ENCODE assay signal across 24 mouse cellular contexts in genomic region chr3:37516379-37516778, GRCm38 (mm10).
"Had no signal": no experiment of that assay in that cellular context is flagged by ENCODE, and none has a peak within 500 bp of the region (broad histone marks: within the 10 kb centered on the region; RNA-seq: fewer than 3 reads in every experiment).

No protein-coding gene starts in this region.

- H3K36me3 ChIP-seq: heart, embryonic 10.5 days; heart, embryonic 12.5 days; hindbrain, embryonic 10.5 days; hindbrain, embryonic 12.5 days; intestine, embryonic 15.5 days; limb, embryonic 10.5 days; limb, embryonic 12.5 days had no signal

- ATAC-seq: forebrain, postnatal 0 days; hindbrain, embryonic 16.5 days; inflammation-experienced regulatory T-cells, adult 6 months; intestine, embryonic 15.5 days; intestine, postnatal 0 days had no signal

- H3K4me2 ChIP-seq: heart, embryonic 12.5 days; hindbrain, embryonic 12.5 days; hindbrain, embryonic 14.5 days; intestine, embryonic 15.5 days; limb, embryonic 12.5 days had no signal

- H3K4me3 ChIP-seq: heart, embryonic 10.5 days; heart, embryonic 12.5 days; hindbrain, embryonic 10.5 days; hindbrain, embryonic 12.5 days; intestine, embryonic 15.5 days; layer of hippocampus, adult 2 months; left cerebral cortex, adult 2 months; limb, embryonic 10.5 days; limb, embryonic 12.5 days had no signal

- H3K9me3 ChIP-seq: heart, embryonic 10.5 days; heart, embryonic 12.5 days; hindbrain, embryonic 10.5 days; hindbrain, embryonic 12.5 days; intestine, embryonic 15.5 days; limb, embryonic 10.5 days; limb, embryonic 12.5 days had no signal

- H3K4me1 ChIP-seq: hindbrain, embryonic 10.5 days; hindbrain, embryonic 12.5 days; intestine, embryonic 15.5 days; limb, embryonic 10.5 days; limb, embryonic 12.5 days had no signal

- H3K27me3 ChIP-seq: heart, embryonic 12.5 days; hindbrain, embryonic 12.5 days; intestine, embryonic 15.5 days; limb, embryonic 12.5 days had no signal

- H3K9ac ChIP-seq: forebrain, postnatal 0 days; heart, embryonic 12.5 days; hindbrain, embryonic 12.5 days; hindbrain, embryonic 14.5 days; intestine, embryonic 15.5 days; limb, embryonic 12.5 days had no signal

- DNase-seq: forebrain, postnatal 0 days; gastrocnemius, postnatal 14 days; gastrocnemius, postnatal 36 days; heart, adult 18-20 months; heart, postnatal 10 days; heart, postnatal 4 days; kidney, adult 18-20 months; kidney, adult 8-10 months; kidney, postnatal 10 days; kidney, postnatal 25 days; kidney, postnatal 4 days had no signal

- H3K27ac ChIP-seq: heart, embryonic 10.5 days; hindbrain, embryonic 10.5 days; hindbrain, embryonic 12.5 days; hindbrain, embryonic 14.5 days; intestine, embryonic 15.5 days; layer of hippocampus, adult 2 months; left cerebral cortex, adult 2 months; limb, embryonic 10.5 days; limb, embryonic 12.5 days had no signal
